ENCODE assay signal across 10 mouse cellular contexts in genomic region chr12:3870024-3870423, GRCm38 (mm10).
DNase-seq lines count a peak whose midpoint lies in the region; ATAC-seq and TF ChIP-seq lines count a peak whose summit lies in the region.
"Had no signal": no experiment of that assay in that cellular context is flagged by ENCODE, and none has a peak within 500 bp of the region (broad histone marks: within the 10 kb centered on the region; RNA-seq: fewer than 3 reads in every experiment).

No protein-coding gene starts in this region.

- peaks cover 8% of the 10 kb centered on the region; the same call in 1 of the 2 replicates for H3K36me3 ChIP-seq in heart, adult 2 months (ENCODE audit: control insufficient read depth, insufficient read depth, low read length)
- H3K36me3 ChIP-seq in kidney, embryonic 15.5 days = peaks cover 73% of the 10 kb centered on the region
- H3K36me3 ChIP-seq in kidney, embryonic 14.5 days (ENCODE audit: control insufficient read depth, insufficient read depth, low read length) = peaks cover 61% of the 10 kb centered on the region

- peaks cover 30% of the 10 kb centered on the region for H3K4me1 ChIP-seq in heart, adult 2 months (ENCODE audit: control insufficient read depth, insufficient read depth, low read length)
- peaks cover 73% of the 10 kb centered on the region for H3K4me1 ChIP-seq in kidney, embryonic 15.5 days
- peaks cover 26% of the 10 kb centered on the region for H3K4me1 ChIP-seq in kidney, embryonic 14.5 days (ENCODE audit: control insufficient read depth, insufficient read depth, low read length)
- peaks cover 34% of the 10 kb centered on the region for H3K4me1 ChIP-seq in brown adipose tissue, adult 24 weeks (ENCODE audit: control insufficient read depth, insufficient read depth, insufficient read length, low read length)

- no peak for TF ChIP-seq POLR2A in heart, adult 2 months (IDR thresholded peaks at IDR 0.05; ENCODE audit: insufficient read depth, low read depth, low read length)

- WGBS in heart, adult 2 months = 73% methylated on average over 5 of the region's 5 CpGs
- 86% methylated on average over 5 of the region's 5 CpGs for WGBS in kidney, embryonic 15.5 days
- 90% methylated on average over 5 of the region's 5 CpGs for WGBS in kidney, embryonic 14.5 days

- intact Hi-C loops in heart, adult 2 months (cut with DNase I) = loop anchor here (5.0 kb wide), 1 partner anchor 63 kb away; the partner anchor contains the start of gene Dnmt3a
- intact Hi-C loops in heart, postnatal 25 days (cut with DNase I) = no loop called here

- H3K27me3 ChIP-seq in heart, adult 2 months (ENCODE audit: control insufficient read depth, insufficient read depth, low read length) = no peaks in the 10 kb centered on the region
- H3K27me3 ChIP-seq in kidney, embryonic 15.5 days = no peaks in the 10 kb centered on the region
- H3K27me3 ChIP-seq in kidney, embryonic 14.5 days (ENCODE audit: control insufficient read depth, insufficient read depth, low read length) = no peaks in the 10 kb centered on the region
- H3K27me3 ChIP-seq: liver, embryonic 13.5 days had no signal

- H3K79me2 ChIP-seq in heart, adult 2 months (replicated peaks; ENCODE audit: control insufficient read depth, insufficient read depth, low read length) = no peaks in the 10 kb centered on the region; the same call in 1 of the 2 replicates

- H3K27ac ChIP-seq in heart, adult 2 months = peak overlapping the region; percentile 40
- H3K27ac ChIP-seq in kidney, embryonic 15.5 days = peak overlapping the region; percentile 14; the same call in 1 of the 2 replicates
- H3K27ac ChIP-seq in kidney, embryonic 14.5 days (ENCODE audit: low read depth, low read length) = no peak overlapping the region
- 0 out of 2 replicates have a peak overlapping the region, but pooled peaks have one; percentile 27 for H3K27ac ChIP-seq in brown adipose tissue, adult 24 weeks (replicated peaks; ENCODE audit: low read depth, low read length)

- H3K9ac ChIP-seq in heart, adult 2 months (ENCODE audit: low read depth, low read length) = no peak overlapping the region
- no peak overlapping the region for H3K9ac ChIP-seq in kidney, embryonic 15.5 days
- no peak overlapping the region for H3K9ac ChIP-seq in kidney, embryonic 14.5 days (ENCODE audit: low read depth, low read length)

- no peak overlapping the region for H3K4me2 ChIP-seq in kidney, embryonic 15.5 days
- no peak overlapping the region for H3K4me2 ChIP-seq in kidney, embryonic 14.5 days (replicated peaks; ENCODE audit: low read depth, low read length)

- TF ChIP-seq CTCF in heart, adult 2 months (IDR thresholded peaks at IDR 0.05) = no peak

- no peak for DNase-seq in heart, adult 2 months
- no peak for DNase-seq in heart, postnatal 25 days (ENCODE audit: low spot score)
- peak; percentile 66 to 75 for DNase-seq in cerebellum, postnatal 25 days
- DNase-seq in B cell, adult 2 months = no peak
- no peak for DNase-seq in right cerebral cortex, postnatal 14 days
- DNase-seq: liver, embryonic 13.5 days had no signal

- H3K9me3 ChIP-seq in kidney, embryonic 15.5 days (replicated peaks) = no peaks in the 10 kb centered on the region
- H3K9me3 ChIP-seq in kidney, embryonic 14.5 days (ENCODE audit: control insufficient read depth, low read length) = no peaks in the 10 kb centered on the region
- H3K9me3 ChIP-seq: liver, embryonic 13.5 days had no signal

- ATAC-seq in kidney, embryonic 15.5 days (replicated peaks; ENCODE audit: low FRiP score) = no peak
- no peak for ATAC-seq in kidney, embryonic 14.5 days (ENCODE audit: low FRiP score, low TSS enrichment)
- ATAC-seq: intestine, postnatal 0 days had no signal

- TF ChIP-seq EP300 in heart, adult 2 months (IDR thresholded peaks at IDR 0.05; ENCODE audit: insufficient read depth, low read depth, low read length) = 0 out of 2 replicates have a peak, but pooled peaks have one; percentile 18

- H3K4me3 ChIP-seq in heart, adult 2 months = no peak overlapping the region
- H3K4me3 ChIP-seq in kidney, embryonic 15.5 days (replicated peaks) = no peak overlapping the region
- H3K4me3 ChIP-seq in kidney, embryonic 14.5 days (ENCODE audit: low read length) = no peak overlapping the region
- no peak overlapping the region for H3K4me3 ChIP-seq in brown adipose tissue, adult 24 weeks (ENCODE audit: insufficient read depth, low read depth, low read length)
- H3K4me3 ChIP-seq: liver, embryonic 13.5 days had no signal

Comparison
In these comparisons a context has a peak if more than half of its experiments do, and no peak if none do; other contexts are left out.
1. DNase-seq: peak in cerebellum, postnatal 25 days (2 of 2); none in heart, adult 2 months (0 of 2), heart, postnatal 25 days (single experiment), B cell, adult 2 months (0 of 2) and right cerebral cortex, postnatal 14 days (single experiment).